In the genomic region with DNA sequence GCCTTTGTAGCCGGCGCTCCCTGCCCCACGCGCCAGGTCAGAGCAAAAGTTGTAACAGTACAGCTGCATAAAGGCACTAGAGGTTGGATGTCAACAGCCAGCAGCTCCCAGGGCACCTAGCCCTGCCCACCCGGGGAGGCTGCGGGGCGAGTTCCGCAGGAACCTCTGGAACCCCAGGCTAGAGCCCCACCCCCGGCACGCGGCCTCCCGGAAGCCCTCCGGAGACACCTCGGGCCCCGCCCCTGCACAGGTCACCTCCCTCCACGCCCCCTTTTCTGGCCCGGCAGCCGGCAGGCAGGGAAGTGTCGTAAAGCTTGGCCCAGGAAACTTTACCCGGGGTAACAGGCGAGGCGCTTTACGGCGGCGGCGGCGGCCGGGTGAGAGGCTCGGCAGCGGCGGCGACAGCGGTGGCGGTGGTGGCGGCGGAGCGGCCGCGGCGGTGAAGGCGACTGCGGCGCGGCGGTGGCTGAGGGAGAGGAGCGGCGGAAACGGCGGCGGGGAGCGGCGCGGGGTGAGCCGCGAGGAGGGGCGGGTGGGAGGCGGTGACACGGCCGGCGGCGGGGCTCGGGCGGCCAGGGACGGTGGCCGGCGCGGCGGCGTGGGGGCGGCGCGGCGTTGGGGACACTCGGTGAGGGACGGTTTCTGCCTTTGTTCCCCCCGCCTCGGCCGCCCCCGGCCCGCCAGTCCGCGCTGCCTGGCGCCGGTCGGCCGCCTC, we compare ENCODE assay signal across 8 mouse cellular contexts. TPM values are rescaled to one million over a fixed set of nuclear protein-coding genes. Genes with fewer than 3 reads are reported as not detected.
DNase-seq lines count a peak whose midpoint lies in the region; ATAC-seq and TF ChIP-seq lines count a peak whose summit lies in the region.

Gene Naa30, plus strand, starts transcription at position 360 of the 715 bp plus-strand sequence.

- peak; percentile 88 for ATAC-seq in activated CD4-positive, CD25-positive, alpha-beta regulatory T cell, adult 4 months
- ATAC-seq in megakaryocyte progenitor cell, adult 5-6 weeks (replicated peaks; ENCODE audit: poor library complexity): peak; percentile 97

- peaks cover 7% of the 10 kb centered on the region; the same call in 1 of the 2 replicates for H3K4me1 ChIP-seq in cortical plate, adult 2 months (ENCODE audit: control insufficient read depth, insufficient read depth, low read length)

- peak within 1 kb of the TSS; percentile 95 for H3K27ac ChIP-seq in cortical plate, adult 2 months (ENCODE audit: insufficient read depth, low read length)

- 0 out of 2 replicates have a peak, but pooled peaks have one; percentile 39 for TF ChIP-seq POLR2A in cortical plate, adult 2 months (IDR thresholded peaks at IDR 0.05; ENCODE audit: extremely low read depth, insufficient read depth, low read length)

- peak within 1 kb of the TSS; percentile 56 for H3K4me3 ChIP-seq in cortical plate, adult 2 months (ENCODE audit: insufficient read depth, low read length)

- no peak for TF ChIP-seq CTCF in cortical plate, adult 2 months (IDR thresholded peaks at IDR 0.05; ENCODE audit: extremely low read depth, insufficient read depth, low read length)

- DNase-seq in gastrocnemius, adult 8-10 months (ENCODE audit: low spot score in 2 of 2): peak; percentile 93
- peak; percentile 96 for DNase-seq in induced T-regulatory cell, adult 2 months (ENCODE audit: low read depth)
- peak; percentile 91 to 96 for DNase-seq in left cerebral cortex, adult 9 months (ENCODE audit: low spot score in 2 of 2)
- peak; percentile 94 for DNase-seq in right cerebral cortex, postnatal 14 days
- DNase-seq in urinary bladder, postnatal 36 days (ENCODE audit: low spot score in 2 of 2): peak; percentile 97 to 98

RNA-seq across cellular contexts. Expression of gene Naa30, which starts in this region (rescaled TPM):
- 1 to 10 TPM; 6.7 to 9.4 TPM for polyA plus RNA-seq in activated CD4-positive, CD25-positive, alpha-beta regulatory T cell, adult 4 months (2017; shearing (Covaris generic))
- 21.7 and 22.9 TPM in 2 replicates for polyA plus RNA-seq in cortical plate, adult 2 months (2012; rRNA removed)
- 10 to 100 TPM; 16.5 to 22.7 (median 17.6) TPM for total RNA-seq in gastrocnemius, adult 8-10 months (2022)
- total RNA-seq in megakaryocyte progenitor cell, adult 5-6 weeks (2015): 21.6 and 21.8 TPM in 2 replicates
- 26.8 and 29.1 TPM in 2 replicates for total RNA-seq in megakaryocyte progenitor cell, adult 5-6 weeks (2017)

Comparison
In these comparisons a context has a peak if more than half of its experiments do, and no peak if none do; other contexts are left out.
1. Peak in every context shown above with its lines: DNase-seq, ATAC-seq, H3K4me3 ChIP-seq and H3K27ac ChIP-seq.